Mouse (Mus musculus): ENCODE results near the gene Rsph6a. TPM values are rescaled to one million over a fixed set of nuclear protein-coding genes. Genes with fewer than 3 reads are reported as not detected.
"Not testable (repeated sequence)": the region's sequence is repeated elsewhere in the genome, so short reads cannot be mapped to it uniquely, and the experiment has no call there.

The Rsph6a gene
- total RNA-seq, 1 experiment from 2014 or later = not detected

GRCm38 (mm10) chr7:19046286-19047069 is 8.0 kb upstream of the Rsph6a start:
- DNase-seq = peak; percentile 73

DNA sequence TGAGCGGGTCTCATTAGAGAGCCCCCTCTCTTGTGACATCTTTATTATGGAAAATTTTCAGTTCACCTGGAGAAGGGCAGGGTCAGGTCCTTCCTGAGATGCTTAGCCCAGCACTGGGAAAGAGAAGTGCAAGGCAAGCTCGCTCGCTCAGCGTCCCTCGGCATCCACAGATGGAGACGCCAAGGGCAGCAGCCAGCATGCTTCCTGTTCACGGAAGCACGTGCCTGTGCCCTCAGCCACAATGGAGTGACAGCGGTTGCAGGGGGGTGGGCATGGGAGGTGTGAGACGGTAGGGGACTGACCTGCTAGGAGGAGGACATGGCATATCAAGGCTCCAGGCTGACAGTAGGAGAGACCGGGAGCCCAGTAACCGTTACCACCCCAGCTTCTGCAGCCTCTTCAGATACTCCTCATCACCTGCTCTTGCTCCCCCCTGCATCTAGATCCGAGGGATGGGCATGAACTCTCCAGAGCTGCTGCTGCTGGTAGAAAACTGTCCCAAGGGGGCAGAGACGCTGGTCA is 6.4 kb upstream of the Rsph6a start:
- no peak for DNase-seq

- DNase-seq = no peak
Measured at GRCm38 (mm10) chr7:19049252-19049651, 5.2 kb upstream of the Rsph6a start.

- no peak for DNase-seq
Measured at GRCm38 (mm10) chr7:19050172-19050571, 4.3 kb upstream of the Rsph6a start.

- DNase-seq = no peak
Measured at GRCm38 (mm10) chr7:19051161-19051560, 3.3 kb upstream of the Rsph6a start.

- no peak for DNase-seq
Measured at GRCm38 (mm10) chr7:19052345-19053135, 1.9 kb upstream of the Rsph6a start.

- DNase-seq = no peak
Measured at GRCm38 (mm10) chr7:19053136-19053532, 1.4 kb upstream of the Rsph6a start.

DNA sequence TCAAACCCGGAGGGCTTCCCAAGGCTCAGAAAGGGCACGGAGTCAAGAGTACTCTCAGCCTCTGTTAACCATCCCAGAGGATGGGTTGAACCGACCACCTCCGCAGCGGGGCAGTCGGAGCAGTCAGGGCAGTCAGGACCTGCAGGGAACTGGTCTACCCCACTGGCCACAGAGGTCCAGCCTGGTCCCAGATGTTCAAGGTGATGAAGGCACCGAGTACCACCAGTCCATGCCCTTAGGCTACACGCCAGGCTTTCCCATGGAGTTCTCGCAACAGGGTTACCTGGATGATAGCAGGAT is 237 bp downstream of the Rsph6a start:
- DNase-seq = no peak

- no peak for DNase-seq
Measured at GRCm38 (mm10) chr7:19055108-19055507, 618 bp downstream of the Rsph6a start.

DNA sequence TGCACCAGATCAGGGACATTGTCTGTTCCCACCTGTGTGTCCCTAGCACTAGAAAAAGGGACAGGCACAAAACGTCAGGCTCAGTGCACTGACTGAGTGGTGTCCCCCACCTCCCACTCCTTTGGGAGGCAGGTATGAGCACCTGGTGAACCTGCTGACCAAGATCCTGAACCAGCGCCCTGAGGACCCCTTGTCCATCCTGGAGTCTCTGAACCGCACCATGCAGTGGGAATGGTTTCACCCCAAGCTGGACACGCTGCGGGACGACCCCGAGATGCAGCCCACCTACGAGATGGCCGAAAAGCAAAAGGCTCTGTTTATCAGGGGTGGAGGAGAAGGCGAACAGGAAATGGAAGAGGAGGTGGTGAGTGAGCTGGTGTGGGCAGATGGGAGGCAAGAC is 2.9 kb downstream of the Rsph6a start:
- DNase-seq = no peak

DNA sequence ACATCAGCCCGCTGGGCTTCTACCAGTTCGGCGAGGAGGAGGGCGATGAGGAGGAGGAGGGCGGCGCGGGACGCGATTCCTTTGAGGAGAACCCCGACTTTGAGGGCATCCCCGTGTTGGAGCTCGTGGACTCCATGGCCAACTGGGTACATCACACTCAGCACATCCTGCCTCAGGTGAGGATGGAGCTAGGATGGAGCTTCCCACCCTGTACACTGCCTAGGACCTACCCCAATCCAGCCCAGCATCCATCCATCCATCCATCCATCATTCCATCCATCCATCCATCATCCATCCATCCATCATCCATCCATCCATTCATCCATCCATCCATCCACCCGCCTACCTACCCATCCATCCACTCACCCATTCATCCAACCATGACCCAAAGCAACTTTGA is 11.4 kb downstream of the Rsph6a start:
- DNase-seq = no peak

DNA sequence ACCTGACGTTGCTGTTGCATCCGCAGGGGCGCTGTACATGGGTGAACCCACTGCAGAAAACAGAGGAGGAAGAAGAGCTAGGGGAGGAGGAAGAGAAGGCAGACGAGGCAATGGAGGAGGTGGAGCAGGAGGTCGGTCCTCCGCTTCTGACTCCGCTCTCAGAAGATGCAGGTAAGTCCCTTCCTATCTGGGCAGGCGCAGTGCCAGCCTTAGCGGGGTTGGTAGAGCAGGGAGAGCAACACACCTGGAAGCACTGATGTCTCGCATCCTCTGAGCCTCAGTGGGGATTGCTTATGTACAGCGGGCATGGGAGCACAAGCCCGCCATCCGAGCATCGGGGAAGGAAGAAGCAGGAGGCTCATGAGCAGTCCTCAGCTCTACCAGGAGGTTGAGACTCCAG is 12.6 kb downstream of the Rsph6a start:
- DNase-seq = no peak

DNA sequence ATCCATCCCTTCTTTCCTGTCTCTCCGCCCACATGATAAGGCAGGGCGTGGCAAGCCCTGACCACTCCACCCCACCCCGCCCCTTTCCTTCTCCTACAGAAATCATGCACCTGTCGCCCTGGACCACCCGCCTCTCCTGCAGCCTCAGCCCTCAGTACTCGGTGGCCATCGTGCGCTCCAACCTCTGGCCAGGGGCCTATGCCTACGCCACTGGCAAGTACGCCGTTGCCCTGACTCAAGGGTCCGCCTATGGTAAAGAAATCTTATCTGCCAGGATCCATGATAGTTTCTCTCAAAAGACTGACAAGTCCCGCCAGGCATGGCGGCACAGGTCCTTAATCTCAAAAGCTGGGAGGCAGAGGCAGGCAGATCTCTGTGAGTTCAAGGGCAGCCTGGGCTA is 13.4 kb downstream of the Rsph6a start:
- no peak for DNase-seq

DNA sequence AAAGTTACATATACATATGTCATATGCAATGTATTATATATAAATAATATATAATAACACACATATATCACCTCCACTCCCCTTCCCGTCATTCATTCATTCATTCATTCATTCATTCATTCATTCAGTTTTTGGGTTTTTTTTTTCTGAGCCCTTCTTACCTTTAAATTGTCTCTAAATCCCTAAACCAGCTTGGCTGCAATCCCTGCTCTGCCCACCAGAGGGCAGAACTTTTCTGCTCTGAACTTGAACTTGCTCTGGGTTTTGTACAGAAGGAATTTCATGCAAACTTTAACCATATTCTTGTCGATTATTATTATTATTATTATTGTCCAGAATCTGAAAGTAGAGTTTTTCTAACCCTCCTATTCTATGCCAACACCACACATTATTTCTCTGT is 14.2 kb downstream of the Rsph6a start:
- DNase-seq = peak; percentile 67

DNA sequence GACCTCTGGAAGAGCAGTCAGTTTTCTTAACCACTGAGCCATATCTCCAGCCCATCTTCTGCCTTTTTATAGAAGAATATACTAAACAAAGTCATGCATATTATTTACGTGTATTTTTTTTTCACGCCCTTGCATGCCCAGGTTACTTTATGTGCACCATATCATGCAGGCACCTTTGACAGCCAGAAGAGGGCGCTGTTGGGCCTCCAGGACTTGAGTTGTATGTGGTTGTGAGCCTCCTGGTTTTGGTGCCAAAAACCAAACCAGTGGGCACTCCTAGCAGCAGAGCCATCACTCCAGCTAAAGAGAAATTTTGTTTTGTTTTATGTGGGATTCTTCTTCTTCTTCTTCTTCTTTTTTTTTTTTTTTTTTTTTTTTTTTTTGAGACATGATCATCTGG is 15.0 kb downstream of the Rsph6a start:
- no peak for DNase-seq

GRCm38 (mm10) chr7:19071024-19071423 is 16.5 kb downstream of the Rsph6a start:
- DNase-seq = not testable (repeated sequence)

- peak; percentile 51 for DNase-seq
Measured at GRCm38 (mm10) chr7:19073504-19073903, 19.0 kb downstream of the Rsph6a start.

DNA sequence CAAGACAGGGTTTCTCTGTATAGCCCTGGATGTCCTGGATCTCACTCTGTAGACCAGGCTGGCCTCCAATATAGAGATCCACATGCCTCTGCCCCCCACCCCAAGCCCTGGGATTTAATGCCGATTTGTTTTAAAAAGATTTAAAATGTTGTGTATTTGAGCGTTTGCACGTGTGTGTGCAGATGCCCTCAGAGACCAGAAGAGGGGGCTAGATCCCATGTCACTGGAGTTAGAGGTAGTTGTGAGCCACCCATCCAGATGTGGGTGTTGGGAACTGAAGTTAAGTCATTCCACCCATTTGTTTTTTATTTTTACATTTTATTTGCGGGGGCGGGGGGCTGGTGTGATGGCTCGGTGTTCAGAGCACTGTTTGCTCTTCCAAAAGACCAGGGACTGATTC is 20.0 kb downstream of the Rsph6a start:
- no peak for DNase-seq

DNA sequence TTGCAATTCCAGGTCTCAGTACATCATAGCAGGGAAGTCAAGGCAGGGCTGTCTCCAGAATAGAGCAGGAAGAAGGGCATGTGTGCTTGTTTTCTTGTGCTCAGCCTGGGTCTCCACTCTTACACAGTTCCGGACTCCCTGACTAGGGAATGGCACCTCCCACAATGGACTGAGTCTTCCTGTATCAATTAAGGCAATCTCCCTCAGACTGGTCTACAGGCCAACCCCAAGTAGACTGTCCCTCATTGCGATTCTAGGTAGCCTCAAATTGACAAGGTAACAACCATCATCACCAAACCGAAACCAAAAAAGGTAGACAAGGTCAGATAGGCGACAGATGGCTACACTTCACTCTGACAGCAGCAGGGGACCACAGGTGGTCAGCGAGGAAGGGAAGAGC is 20.7 kb downstream of the Rsph6a start:
- DNase-seq = no peak

DNA sequence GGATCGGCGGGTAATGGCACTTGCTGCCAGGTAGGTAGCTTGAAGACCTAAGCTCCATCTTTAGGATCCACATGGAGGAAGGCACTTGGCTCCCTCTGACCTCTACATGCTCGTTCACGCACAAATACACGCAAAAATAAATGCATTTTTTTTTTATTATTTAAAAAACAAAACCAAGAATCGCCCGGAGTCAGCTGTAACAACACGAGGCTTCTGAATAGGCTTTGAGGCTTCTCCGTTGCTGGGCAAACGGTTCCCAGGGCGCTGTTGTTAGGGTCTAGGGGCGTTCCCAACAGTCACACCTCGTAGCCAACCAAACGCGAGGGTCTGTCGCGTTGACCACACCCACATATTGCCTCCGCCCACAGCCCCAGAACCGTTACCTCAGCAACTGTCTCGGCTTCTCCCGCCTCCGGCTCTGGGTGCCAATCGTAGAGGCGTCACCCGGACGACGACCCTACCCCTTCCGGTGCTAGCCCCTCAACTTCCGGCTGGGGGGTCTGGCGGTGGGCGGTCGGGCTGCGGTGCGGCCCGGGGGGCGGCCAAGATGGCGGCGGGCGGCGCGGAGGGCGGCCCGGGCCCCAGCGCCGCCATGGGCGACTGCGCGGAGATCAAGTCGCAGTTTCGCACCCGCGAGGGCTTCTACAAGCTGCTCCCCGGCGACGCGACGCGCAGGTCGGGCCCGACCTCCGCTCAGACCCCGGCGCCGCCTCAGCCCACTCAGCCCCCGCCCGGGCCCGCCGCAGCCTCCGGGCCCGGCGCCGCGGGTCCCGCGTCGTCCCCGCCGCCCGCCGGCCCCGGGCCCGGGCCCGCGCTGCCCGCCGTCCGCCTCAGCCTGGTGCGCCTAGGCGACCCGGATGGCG is 21.5 kb downstream of the Rsph6a start, which contains the start of gene Dmwd:
Gene Dmwd (plus strand): TSS at position 505 of the 863 bp plus-strand sequence.
- DNase-seq = peak; percentile 94

DNA sequence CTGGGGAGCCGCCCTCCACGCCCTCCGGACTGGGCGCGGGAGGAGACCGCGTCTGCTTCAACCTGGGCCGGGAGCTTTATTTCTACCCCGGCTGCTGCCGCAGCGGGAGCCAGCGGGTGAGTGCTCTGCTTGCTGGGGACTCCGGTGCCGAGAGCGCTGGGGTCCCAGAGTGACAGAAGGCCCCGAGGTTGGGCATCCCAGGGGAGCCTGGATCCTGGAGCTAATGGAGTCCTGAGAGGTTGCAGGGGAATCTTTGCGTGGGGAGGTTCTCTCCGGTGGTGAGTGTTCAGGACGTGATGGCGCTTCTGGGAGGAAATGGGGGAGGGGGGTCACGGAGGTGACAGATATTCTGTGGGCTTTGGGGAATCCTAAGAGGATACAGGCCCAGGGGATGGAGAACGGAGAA is 22.1 kb downstream of the Rsph6a start:
- DNase-seq = peak; percentile 26

DNA sequence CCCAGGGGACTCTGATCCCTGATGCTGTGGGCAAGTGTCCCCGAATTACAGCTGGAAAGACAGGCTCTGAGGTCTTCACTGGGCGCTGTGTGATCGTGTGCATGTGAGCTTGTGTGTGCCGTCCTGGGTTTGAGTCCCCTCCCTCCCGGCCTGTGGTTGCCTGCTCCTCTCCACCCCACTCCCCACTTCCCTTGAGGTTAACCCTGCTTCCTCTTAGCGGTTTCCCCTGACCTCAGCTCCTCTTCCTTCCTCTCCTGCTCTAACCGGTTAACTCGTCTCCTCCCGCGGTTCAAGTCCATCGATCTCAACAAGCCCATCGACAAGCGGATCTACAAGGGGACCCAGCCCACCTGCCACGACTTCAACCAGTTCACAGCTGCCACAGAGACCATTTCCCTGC is 23.3 kb downstream of the Rsph6a start:
- DNase-seq = no peak

GRCm38 (mm10) chr7:19078732-19079131 is 24.2 kb downstream of the Rsph6a start:
- DNase-seq = no peak
